Mouse (Mus musculus): ENCODE measurements around the gene Vwa8. TPM values are rescaled to one million over a fixed set of nuclear protein-coding genes. Genes with fewer than 3 reads are reported as not detected.

Gene Vwa8
- polyA plus RNA-seq, 1 experiment: 75.9 TPM

DNA sequence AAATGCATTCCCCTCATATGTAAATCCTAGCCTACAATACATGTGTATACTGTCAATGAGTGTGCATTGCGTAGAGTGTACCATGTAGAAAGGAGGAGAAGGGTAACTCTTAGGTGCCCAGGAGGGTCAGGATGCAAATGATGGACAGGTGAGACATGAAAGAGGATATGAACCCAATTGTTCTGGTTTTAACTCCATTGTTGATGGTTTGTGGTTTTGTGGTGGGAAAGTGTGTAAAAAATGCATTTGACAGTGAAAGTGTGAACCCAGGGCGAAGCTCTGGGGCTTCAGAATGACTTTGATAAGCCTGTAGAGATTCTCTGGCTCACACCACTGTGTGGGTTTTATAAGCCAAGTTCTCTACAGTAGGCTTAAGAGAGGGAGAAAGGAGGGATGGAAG, 385.7 kb downstream of the Vwa8 start:
- whole genome bisulfite sequencing: 97% methylated on average over 2 of the region's 2 CpGs
- no peak overlapping the region for H3K27ac ChIP-seq (ENCODE audit: insufficient read depth, low read depth, low read length)
- H3K4me1 ChIP-seq (ENCODE audit: control insufficient read depth, insufficient read depth, low read length): peaks cover 13% of the 10 kb centered on the region
- TF ChIP-seq CTCF (IDR thresholded peaks at IDR 0.05; ENCODE audit: insufficient read depth, low read depth, low read length) (no peak), POLR2A (IDR thresholded peaks at IDR 0.05; ENCODE audit: insufficient read depth, low read depth, low read length) (no peak)
- no peak overlapping the region for H3K4me3 ChIP-seq (ENCODE audit: insufficient read depth, low read depth, low read length)

DNA sequence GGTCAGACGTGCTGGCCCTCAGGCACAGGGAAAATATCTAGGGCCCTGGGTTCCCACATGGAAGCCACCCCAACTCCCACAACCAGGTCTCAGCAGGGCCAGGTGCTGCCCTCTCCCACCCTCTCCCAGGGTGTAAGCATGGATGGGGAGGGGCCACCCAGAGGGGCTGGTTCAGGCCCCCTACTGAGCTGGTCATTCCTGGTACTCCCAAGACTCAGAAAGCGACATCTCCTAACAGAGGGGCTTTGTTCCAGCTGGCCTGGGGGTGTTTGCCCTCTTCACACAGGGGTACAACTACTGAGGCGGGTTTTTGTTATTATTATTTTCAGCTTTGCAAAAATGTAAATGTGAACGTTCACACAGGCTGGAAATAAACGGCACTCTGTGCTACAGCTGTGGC, 386.3 kb downstream of the Vwa8 start:
- 67% methylated on average over 5 of the region's 5 CpGs for WGBS
- Histone ChIP-seq H3K27ac (ENCODE audit: insufficient read depth, low read depth, low read length) (no peak overlapping the region), H3K4me3 (ENCODE audit: insufficient read depth, low read depth, low read length) (no peak overlapping the region), H3K4me1 (ENCODE audit: control insufficient read depth, insufficient read depth, low read length) (peaks cover 13% of the 10 kb centered on the region)
- no peak for TF ChIP-seq CTCF (IDR thresholded peaks at IDR 0.05; ENCODE audit: insufficient read depth, low read depth, low read length)
- TF ChIP-seq POLR2A (IDR thresholded peaks at IDR 0.05; ENCODE audit: insufficient read depth, low read depth, low read length): no peak

DNA sequence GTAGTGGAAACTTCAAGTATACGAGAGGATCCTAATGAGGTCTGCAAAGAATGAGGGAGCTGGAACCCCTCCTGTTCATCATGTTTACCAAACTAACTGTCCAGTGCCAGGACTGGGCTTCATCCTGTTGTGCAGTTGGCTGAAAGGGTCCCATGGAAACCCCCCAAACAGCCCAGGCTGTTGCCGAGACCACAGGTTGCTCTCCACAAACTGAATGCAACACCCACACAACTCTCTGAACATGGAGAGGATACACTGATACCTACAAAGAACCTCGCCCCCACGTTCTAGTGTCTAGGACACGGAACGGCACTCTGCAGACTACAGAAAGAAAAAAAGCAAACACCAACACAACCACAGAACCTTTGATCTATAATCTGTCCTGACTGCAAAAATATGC, 387.4 kb downstream of the Vwa8 start:
- no peak overlapping the region for H3K27ac ChIP-seq (ENCODE audit: insufficient read depth, low read depth, low read length)
- WGBS: 56% methylated on average over 6 of the region's 6 CpGs
- TF ChIP-seq CTCF (IDR thresholded peaks at IDR 0.05; ENCODE audit: insufficient read depth, low read depth, low read length): no peak
- TF ChIP-seq POLR2A (IDR thresholded peaks at IDR 0.05; ENCODE audit: insufficient read depth, low read depth, low read length): no peak
- no peak overlapping the region for H3K4me3 ChIP-seq (ENCODE audit: insufficient read depth, low read depth, low read length)
- peaks cover 13% of the 10 kb centered on the region for H3K4me1 ChIP-seq (ENCODE audit: control insufficient read depth, insufficient read depth, low read length)

DNA sequence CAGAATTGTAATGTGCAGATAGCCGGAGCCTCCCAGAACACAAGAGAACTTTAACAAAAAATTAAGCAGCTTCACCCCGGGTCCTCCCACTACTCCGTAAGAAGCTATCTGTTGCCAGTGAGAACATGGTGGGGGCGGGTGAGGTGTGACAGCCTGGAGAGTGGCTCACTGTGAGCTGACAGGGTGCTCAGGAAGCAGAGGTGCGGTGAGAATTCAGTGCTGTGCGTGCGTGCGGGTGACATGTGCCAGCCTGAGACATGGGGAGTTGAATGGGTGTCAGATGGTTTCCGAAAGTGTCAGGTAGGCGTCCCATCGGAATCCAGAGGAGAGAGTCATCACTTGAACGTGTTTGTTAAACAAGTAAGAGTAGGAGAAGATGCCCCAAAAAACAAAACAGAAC, 390.6 kb downstream of the Vwa8 start:
- H3K4me1 ChIP-seq (ENCODE audit: control insufficient read depth, insufficient read depth, low read length): peaks cover 13% of the 10 kb centered on the region
- no peak overlapping the region for H3K4me3 ChIP-seq (ENCODE audit: insufficient read depth, low read depth, low read length)
- no peak overlapping the region for H3K27ac ChIP-seq (ENCODE audit: insufficient read depth, low read depth, low read length)
- no peak for TF ChIP-seq POLR2A (IDR thresholded peaks at IDR 0.05; ENCODE audit: insufficient read depth, low read depth, low read length)
- no peak for TF ChIP-seq CTCF (IDR thresholded peaks at IDR 0.05; ENCODE audit: insufficient read depth, low read depth, low read length)
- WGBS: 61% methylated on average over 12 of the region's 12 CpGs

DNA sequence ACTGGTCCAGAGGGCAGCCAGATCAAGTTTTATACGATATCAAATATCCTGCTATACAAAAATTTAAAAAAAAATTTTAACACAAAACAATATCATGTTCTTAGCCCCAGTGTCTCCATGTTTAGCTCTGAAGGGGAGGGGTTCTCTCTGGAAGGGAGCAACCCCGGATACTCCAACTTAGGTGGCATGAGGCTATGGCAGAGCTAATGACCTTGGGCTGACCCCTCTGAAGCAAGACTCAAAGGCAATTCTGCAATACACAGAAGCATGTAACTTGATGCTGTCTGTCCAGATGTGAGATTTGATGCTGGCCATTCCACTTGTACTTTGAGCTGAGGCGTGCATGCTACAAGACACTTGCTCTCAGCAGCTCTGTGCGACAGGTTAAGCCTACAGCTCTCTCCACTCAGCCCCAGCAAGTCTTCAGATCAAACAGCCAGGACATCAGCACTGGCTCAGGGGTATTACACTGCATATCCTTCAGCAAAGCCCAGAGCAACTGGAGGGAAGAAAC, 392.3 kb downstream of the Vwa8 start:
- Histone ChIP-seq H3K4me3 (ENCODE audit: insufficient read depth, low read depth, low read length) (no peak overlapping the region), H3K27ac (ENCODE audit: insufficient read depth, low read depth, low read length) (no peak overlapping the region), H3K4me1 (ENCODE audit: control insufficient read depth, insufficient read depth, low read length) (peaks cover 7% of the 10 kb centered on the region; the same call in 1 of the 2 replicates)
- TF ChIP-seq CTCF (IDR thresholded peaks at IDR 0.05; ENCODE audit: insufficient read depth, low read depth, low read length) (no peak), POLR2A (IDR thresholded peaks at IDR 0.05; ENCODE audit: insufficient read depth, low read depth, low read length) (no peak)
- 96% methylated on average over 4 of the region's 4 CpGs for WGBS

DNA sequence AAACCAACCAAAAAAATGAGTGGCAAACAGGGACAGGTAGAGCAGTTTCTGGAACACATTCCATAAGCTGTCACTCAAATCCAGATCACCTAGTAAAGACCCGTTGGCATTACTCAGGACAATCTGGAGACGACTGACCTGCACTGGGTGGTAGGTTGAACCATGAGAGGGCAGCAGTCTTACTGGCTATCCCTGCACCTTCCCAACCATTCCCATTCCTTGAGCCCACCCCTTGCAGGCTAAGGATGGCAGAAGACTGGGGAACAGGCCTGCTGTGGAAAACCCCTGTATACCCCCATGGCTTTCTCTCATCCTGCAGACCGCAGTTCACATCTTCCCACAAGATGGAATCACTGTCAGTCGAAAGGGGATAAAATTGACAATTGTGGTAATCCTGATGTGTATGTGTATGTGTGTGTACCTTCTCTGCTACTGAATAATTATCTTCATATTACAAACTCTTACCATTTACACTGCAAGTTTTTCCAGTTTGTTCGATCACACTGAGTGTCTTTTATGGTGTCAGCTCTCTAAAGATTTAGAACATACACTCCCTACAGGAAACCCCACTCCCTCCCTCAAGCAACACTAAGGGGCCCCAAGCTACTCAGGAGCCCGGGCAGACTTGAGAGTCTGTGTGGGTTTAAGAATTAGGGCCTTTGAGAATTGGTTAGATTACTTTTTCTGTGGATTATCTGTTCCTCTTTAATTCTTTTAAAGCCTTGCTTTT, 393.0 kb downstream of the Vwa8 start:
- H3K27ac ChIP-seq (ENCODE audit: insufficient read depth, low read depth, low read length): no peak overlapping the region
- H3K4me3 ChIP-seq (ENCODE audit: insufficient read depth, low read depth, low read length): no peak overlapping the region
- TF ChIP-seq CTCF (IDR thresholded peaks at IDR 0.05; ENCODE audit: insufficient read depth, low read depth, low read length): no peak
- no peak for TF ChIP-seq POLR2A (IDR thresholded peaks at IDR 0.05; ENCODE audit: insufficient read depth, low read depth, low read length)
- 90% methylated on average over 6 of the region's 6 CpGs for WGBS
- H3K4me1 ChIP-seq (ENCODE audit: control insufficient read depth, insufficient read depth, low read length): peaks cover 4% of the 10 kb centered on the region

DNA sequence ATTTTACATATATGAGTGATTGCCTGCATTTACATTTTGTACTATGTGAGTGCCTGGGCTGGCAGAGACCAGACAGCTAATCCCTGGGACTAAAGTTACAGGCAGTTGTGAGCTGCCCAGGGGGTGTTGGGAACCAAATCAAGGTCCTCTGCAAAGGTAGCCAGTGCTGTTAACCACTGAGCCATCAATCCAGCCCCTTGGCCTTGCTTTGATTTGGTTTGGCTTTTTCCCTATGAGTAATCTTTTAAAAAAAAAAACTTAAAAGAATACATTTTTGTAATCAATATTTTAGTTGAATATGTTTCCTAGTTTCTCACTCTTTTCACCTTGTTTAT, 393.5 kb downstream of the Vwa8 start:
- TF ChIP-seq POLR2A (IDR thresholded peaks at IDR 0.05; ENCODE audit: insufficient read depth, low read depth, low read length) (no peak), CTCF (IDR thresholded peaks at IDR 0.05; ENCODE audit: insufficient read depth, low read depth, low read length) (no peak)
- no peak overlapping the region for H3K4me3 ChIP-seq (ENCODE audit: insufficient read depth, low read depth, low read length)
- H3K27ac ChIP-seq (ENCODE audit: insufficient read depth, low read depth, low read length): no peak overlapping the region
- peaks cover 4% of the 10 kb centered on the region for H3K4me1 ChIP-seq (ENCODE audit: control insufficient read depth, insufficient read depth, low read length)

DNA sequence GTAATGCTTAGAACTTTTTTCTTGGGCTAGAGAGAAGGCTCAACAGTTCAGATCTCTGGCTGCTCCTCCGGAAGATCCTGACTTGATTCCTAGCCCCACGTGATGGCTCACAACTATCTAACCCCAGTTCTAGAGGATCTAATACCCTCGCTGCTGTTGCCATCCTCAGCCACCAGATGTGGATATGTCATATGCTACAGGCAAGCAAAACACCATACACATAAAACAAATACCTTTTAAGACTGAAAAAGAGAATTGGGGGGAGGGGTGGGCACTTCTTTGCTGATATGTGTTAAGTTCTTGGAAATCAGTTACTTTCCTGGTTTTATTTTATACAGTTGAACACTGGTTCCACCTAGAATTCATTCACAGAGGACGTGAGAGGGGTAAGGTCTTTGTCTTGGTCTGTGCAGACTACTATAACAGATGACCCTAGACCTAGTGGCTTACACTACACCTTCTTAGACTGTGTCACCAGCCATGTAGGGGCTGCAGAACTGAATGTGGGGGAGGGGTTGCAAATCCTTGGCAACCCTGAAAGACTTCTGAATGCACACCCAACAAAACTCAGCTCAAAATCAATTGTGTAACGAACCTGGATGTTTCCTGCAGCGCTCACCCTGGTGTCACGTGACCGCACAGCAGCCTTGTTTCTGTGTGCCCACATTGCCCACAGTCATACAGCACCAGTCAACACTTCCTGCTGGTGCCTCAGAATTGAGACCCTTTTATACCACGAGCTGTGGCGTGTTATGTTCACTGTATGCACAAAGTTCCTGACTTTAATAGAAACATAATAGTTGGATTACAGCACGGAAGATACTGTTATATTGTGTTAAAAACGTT, 394.4 kb downstream of the Vwa8 start:
- H3K4me1 ChIP-seq (ENCODE audit: control insufficient read depth, insufficient read depth, low read length): peaks cover 4% of the 10 kb centered on the region
- no peak for TF ChIP-seq POLR2A (IDR thresholded peaks at IDR 0.05; ENCODE audit: insufficient read depth, low read depth, low read length)
- TF ChIP-seq CTCF (IDR thresholded peaks at IDR 0.05; ENCODE audit: insufficient read depth, low read depth, low read length): no peak
- H3K27ac ChIP-seq (ENCODE audit: insufficient read depth, low read depth, low read length): no peak overlapping the region
- WGBS: 68% methylated on average over 12 of the region's 12 CpGs
- no peak overlapping the region for H3K4me3 ChIP-seq (ENCODE audit: insufficient read depth, low read depth, low read length)

DNA sequence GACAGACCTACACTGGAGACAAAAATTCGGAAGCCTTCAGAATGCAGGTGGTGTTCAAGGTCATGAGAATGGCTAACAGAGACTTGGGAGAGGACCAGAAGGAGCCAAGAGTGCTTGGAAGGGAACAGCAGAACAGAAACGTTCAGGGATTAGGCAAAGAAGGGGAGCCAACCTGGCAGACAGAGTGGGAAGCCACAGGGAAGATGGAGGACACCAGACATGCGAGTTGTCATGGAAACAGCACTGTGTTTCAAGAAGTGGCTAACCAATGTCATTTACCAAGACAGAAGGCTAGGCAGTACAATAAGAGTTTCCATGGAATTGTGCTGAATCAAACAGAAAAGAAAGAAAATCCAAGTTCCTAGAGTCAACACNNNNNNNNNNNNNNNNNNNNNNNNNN, 395.7 kb downstream of the Vwa8 start:
- WGBS: 60% methylated on average over 3 of the region's 3 CpGs
- no peak overlapping the region for H3K27ac ChIP-seq (ENCODE audit: insufficient read depth, low read depth, low read length)

More for the DNA sequence above, 395.7 kb downstream of the Vwa8 start:
- no peak overlapping the region for H3K4me3 ChIP-seq (ENCODE audit: insufficient read depth, low read depth, low read length)
- peaks cover 5% of the 10 kb centered on the region; the same call in 1 of the 2 replicates for H3K4me1 ChIP-seq (ENCODE audit: control insufficient read depth, insufficient read depth, low read length)
- TF ChIP-seq CTCF (IDR thresholded peaks at IDR 0.05; ENCODE audit: insufficient read depth, low read depth, low read length) (no peak), POLR2A (IDR thresholded peaks at IDR 0.05; ENCODE audit: insufficient read depth, low read depth, low read length) (no peak)

All from olfactory bulb, adult 2 months (tissue).